Mouse (Mus musculus) hindbrain, postnatal 0 days (tissue): ENCODE measurements at regions not wholly inside any gene's neighbourhood (a gene's known extent, or its start where the extent isn't known, plus 50 kb on each side); places are given as distances from the start of the nearest gene placed in this dataset.

Source experiments
- ATAC-seq: fragments of 200-750 bp; cut with Nextera tagmentation; 2 replicates; pipeline ENCODE4 v1.8.0; 2017; ENCODE audit warnings: mild to moderate bottlenecking, moderate TSS enrichment, moderate library complexity
- DNase-seq: peaks from one replicate; pipeline ENCODE4 v3.0.0-alpha.2; 2015; ENCODE audit warnings: low spot score
- H3K27ac ChIP-seq: fragments of 300-500 bp; sonication (generic); 2 replicates; pipeline ENCODE4 v1.5.1; 2014; ENCODE audit warnings: mild to moderate bottlenecking
- H3K27me3 ChIP-seq: fragments of 300-500 bp; sonication (generic); 2 replicates; pipeline ENCODE4 v1.6.1; 2014; ENCODE audit warnings: low read length, mixed read lengths; ENCODE audit not compliant: insufficient read depth
- H3K36me3 ChIP-seq: fragments of 300-500 bp; sonication (generic); 2 replicates; pipeline ENCODE4 v1.6.1; 2014; ENCODE audit warnings: low read length, mixed read lengths; ENCODE audit not compliant: insufficient read depth
- H3K4me1 ChIP-seq: fragments of 300-500 bp; sonication (generic); 2 replicates; pipeline ENCODE4 v1.6.1; 2014; ENCODE audit warnings: antibody characterized with exemption, low read length, mixed read lengths; ENCODE audit not compliant: insufficient read depth
- H3K4me2 ChIP-seq: fragments of 300-500 bp; sonication (generic); 2 replicates; pipeline ENCODE4 v1.6.1; 2014; ENCODE audit warnings: low read depth, mild to moderate bottlenecking, low read length, moderate library complexity, mixed read lengths
- H3K4me3 ChIP-seq: fragments of 300-500 bp; sonication (generic); 2 replicates; pipeline ENCODE4 v1.5.1; 2014; ENCODE audit warnings: low read length
- H3K9ac ChIP-seq: fragments of 300-500 bp; sonication (generic); replicated peaks from 2 replicates; pipeline ENCODE4 v1.6.1; 2014; ENCODE audit warnings: mild to moderate bottlenecking, low read length, moderate library complexity, mixed read lengths
- H3K9me3 ChIP-seq: fragments of 300-500 bp; sonication (generic); 2 replicates; pipeline ENCODE4 v1.6.1; 2016; ENCODE audit warnings: low read length, mixed read lengths
- CTCF ChIP-seq: IDR thresholded peaks from 2 replicates; pipeline ENCODE4 v1.5.1; 2016; ENCODE audit warnings: antibody characterized with exemption, control low read depth, low read depth
- WGBS: fragments of 180-500 bp; shearing (Covaris S2); extraction: QIAGEN DNeasy Blood & Tissue Kit; methylation state at CpG from one replicate; pipeline ENCODE4 v1.1.7; 2014; 5-methylcytosine and 5-hydroxymethylcytosine counted together

GRCm38 (mm10) chr11:117036977-117037376 lies 78.0 kb upstream of the Sec14l1 start:
- no peak overlapping the region for H3K4me3 ChIP-seq
- ATAC-seq, result no peak
- TF ChIP-seq CTCF, result no peak

DNA sequence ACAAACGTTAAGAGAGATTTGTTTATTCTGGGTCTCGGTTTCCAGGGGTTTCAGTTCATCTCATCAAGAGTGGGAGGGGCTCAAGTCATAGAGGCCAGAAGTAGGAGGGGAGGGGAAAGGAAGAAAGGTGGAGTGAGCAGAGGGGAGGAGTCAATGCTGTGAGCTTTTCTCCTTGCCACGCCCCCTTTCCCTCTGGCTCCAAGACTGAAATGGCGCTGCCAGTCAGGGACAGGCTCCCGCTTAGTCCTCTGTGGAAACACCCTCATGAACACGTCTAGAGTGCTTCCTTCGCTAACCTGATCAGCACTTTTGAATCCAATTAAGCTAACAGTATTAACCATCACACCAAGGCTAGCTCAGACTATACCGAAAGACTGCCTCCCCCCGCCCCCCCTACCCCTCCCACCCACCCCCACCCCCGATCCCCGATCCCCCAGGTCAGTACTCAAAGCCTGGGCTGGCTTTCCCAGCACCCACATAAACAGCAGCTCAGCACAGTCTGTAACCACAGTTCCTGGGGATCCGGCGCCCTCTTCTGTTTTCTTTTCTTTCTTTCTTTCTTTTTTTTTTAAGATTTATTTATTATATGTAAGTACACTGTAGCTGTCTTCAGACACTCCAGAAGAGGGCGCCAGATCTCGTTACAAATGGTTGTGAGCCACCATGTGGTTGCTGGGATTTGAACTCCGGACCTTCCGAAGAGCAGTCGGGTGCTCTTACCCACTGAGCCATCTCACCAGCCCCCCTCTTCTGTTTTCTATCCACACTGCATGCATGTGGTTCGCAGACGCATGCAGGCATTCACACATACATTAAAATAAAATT lies 76.5 kb upstream of the Sec14l1 start:
- no peak for TF ChIP-seq CTCF
- Histone ChIP-seq H3K27ac (no peak overlapping the region), H3K27me3 (no peaks in the 10 kb centered on the region), H3K4me1 (0 out of 2 replicates have a peak, but pooled peaks cover 5% of the 10 kb centered on the region), H3K9ac (no peak overlapping the region), H3K36me3 (no peaks in the 10 kb centered on the region), H3K4me3 (no peak overlapping the region), H3K9me3 (no peaks in the 10 kb centered on the region), H3K4me2 (no peak overlapping the region)
- DNase-seq (no peak), ATAC-seq (0 out of 2 replicates have a peak, but pooled peaks have one; percentile 31)
- 41% methylated on average over 19 of the region's 20 CpGs for WGBS

More at GRCm38 (mm10) chr11:117036977-117037376, 78.0 kb upstream of the Sec14l1 start:
- no peak overlapping the region for H3K9ac ChIP-seq
- no peak for DNase-seq
- no peaks in the 10 kb centered on the region for H3K27me3 ChIP-seq
- no peak overlapping the region for H3K4me2 ChIP-seq
- no peak overlapping the region for H3K27ac ChIP-seq
- no peaks in the 10 kb centered on the region for H3K9me3 ChIP-seq
- 80% methylated on average over 7 of the region's 7 CpGs for WGBS
- no peaks in the 10 kb centered on the region for H3K36me3 ChIP-seq
- no peaks in the 10 kb centered on the region for H3K4me1 ChIP-seq

DNA sequence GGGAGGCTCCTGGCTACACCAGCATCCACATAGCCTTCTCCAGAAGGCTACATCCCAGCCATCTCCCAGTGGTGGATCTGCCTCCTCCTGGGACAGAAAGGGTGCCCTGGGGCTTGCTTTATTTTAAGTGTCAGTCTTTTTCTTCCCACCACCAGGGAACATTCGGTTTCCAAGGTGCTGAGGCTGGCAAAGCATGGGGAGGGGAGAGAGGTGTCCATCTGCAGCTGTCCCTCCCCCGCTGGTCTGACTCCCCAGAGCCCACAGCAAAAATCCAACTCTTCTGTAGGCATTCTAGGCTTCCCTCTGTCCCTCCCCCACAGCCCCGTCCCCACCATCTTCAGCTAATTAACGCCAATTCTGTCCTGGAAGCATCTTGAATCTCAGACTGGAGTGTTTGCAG lies 74.1 kb upstream of the Sec14l1 start:
- H3K27ac ChIP-seq, result no peak overlapping the region
- H3K36me3 ChIP-seq, result no peaks in the 10 kb centered on the region
- H3K9me3 ChIP-seq, result no peaks in the 10 kb centered on the region
- no peak for TF ChIP-seq CTCF
- WGBS, result 10% methylated on average over 4 of the region's 4 CpGs
- H3K4me3 ChIP-seq, result no peak overlapping the region
- no peaks in the 10 kb centered on the region for H3K27me3 ChIP-seq
- H3K4me2 ChIP-seq, result no peak overlapping the region
- 0 out of 2 replicates have a peak, but pooled peaks cover 5% of the 10 kb centered on the region for H3K4me1 ChIP-seq
- no peak overlapping the region for H3K9ac ChIP-seq
- DNase-seq (no peak), ATAC-seq (no peak)

DNA sequence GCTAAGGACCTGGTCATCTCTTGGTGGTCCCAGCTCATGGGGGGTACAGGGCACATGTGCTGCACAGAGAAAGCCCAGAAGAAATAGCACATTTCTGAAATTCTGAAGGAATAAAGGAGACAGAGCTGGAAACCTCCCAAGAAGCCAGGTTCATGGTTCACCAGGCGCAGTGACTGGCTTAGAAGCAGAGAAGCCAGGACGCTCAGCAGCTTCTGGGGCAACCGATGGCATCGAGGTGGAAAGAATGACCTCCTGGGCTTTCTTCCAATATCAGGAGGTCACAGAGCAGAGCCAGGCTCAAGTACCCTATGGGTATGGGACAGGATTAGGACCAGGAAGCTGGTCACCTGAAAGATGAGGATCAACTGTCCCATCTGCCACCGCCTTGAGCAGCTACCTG lies 72.6 kb upstream of the Sec14l1 start:
- H3K27me3 ChIP-seq, result no peaks in the 10 kb centered on the region
- H3K9ac ChIP-seq, result no peak overlapping the region
- DNase-seq, result no peak
- ATAC-seq, result no peak
- TF ChIP-seq CTCF, result no peak
- H3K4me2 ChIP-seq, result no peak overlapping the region
- WGBS, result 55% methylated on average over 5 of the region's 5 CpGs
- H3K4me1 ChIP-seq, result 0 out of 2 replicates have a peak, but pooled peaks cover 5% of the 10 kb centered on the region
- no peaks in the 10 kb centered on the region for H3K9me3 ChIP-seq
- no peak overlapping the region for H3K27ac ChIP-seq
- H3K4me3 ChIP-seq, result no peak overlapping the region
- no peaks in the 10 kb centered on the region for H3K36me3 ChIP-seq

DNA sequence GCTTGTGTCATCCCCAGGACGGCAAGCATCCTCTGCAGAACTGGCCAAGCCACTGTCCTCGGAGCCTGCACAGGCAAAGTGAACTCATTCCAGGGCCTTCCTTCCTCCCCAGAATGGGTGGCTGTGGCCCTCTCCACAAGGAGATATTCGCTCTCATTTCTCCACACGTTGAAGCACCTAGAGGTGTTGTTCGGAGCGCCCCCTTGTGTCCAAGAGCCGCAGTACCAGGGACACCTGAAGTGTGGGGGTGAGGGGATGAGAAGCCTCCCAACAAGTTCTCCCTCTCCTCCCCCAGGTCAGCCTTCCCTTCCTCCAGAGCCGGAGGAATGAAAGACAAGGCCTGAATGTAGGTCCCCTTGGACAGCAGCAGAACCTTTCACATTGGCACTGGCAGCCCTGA lies 71.4 kb upstream of the Sec14l1 start:
- WGBS, result 11% methylated on average over 8 of the region's 8 CpGs
- no peaks in the 10 kb centered on the region for H3K27me3 ChIP-seq
- no peak overlapping the region for H3K4me2 ChIP-seq
- peak; percentile 89 for TF ChIP-seq CTCF
- H3K36me3 ChIP-seq, result no peaks in the 10 kb centered on the region
- H3K4me3 ChIP-seq, result no peak overlapping the region
- peak; percentile 63; the same call in 1 of the 2 replicates for ATAC-seq
- no peaks in the 10 kb centered on the region for H3K9me3 ChIP-seq
- no peak overlapping the region for H3K9ac ChIP-seq
- 0 out of 2 replicates have a peak, but pooled peaks cover 5% of the 10 kb centered on the region for H3K4me1 ChIP-seq
- no peak overlapping the region for H3K27ac ChIP-seq
- DNase-seq, result peak; percentile 85

DNA sequence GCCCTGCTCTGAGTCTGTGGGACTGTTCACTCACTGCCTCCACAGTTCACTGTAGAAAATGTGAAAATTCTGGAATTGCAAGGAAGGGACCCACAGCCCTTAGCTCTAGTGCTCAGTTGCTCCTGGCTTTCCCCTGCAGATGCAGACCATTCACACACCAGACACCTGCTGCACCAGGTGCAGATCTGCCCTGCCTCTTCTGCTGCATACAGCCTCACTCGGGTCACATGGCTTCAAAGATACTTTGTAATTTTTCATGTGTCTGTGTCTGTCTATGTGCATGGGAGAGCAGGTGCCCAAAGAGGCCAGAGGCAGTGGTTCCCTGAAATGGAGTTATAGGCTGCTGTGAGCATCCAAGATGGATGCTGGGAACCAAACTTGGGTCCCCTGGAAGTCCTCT lies 70.2 kb upstream of the Sec14l1 start:
- no peak for ATAC-seq
- no peak overlapping the region for H3K4me2 ChIP-seq
- no peaks in the 10 kb centered on the region for H3K9me3 ChIP-seq

DNA sequence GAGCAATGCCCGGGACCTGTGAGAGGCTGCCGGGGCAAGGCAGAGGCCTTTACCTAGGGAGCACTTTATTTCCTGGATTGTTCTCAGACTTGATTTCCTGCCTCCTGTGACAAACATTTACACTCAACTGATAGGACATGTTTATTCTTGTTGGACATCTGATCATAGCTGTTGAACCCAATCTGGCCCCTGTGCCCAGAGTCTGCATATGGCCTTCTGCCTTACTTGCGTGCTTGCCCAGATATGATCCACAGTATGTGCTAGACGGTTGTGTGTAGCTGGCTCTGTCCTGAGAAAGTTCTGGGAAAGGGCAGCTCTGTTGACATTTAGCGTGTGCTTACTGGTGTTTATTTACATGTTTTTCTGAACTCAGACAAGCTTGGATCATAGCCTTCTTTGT lies 68.3 kb upstream of the Sec14l1 start:
- DNase-seq (no peak), ATAC-seq (no peak)
- no peaks in the 10 kb centered on the region for H3K27me3 ChIP-seq
- H3K27ac ChIP-seq, result no peak overlapping the region
- WGBS, result 87% methylated on average over 5 of the region's 5 CpGs
- no peak overlapping the region for H3K4me3 ChIP-seq
- no peak overlapping the region for H3K9ac ChIP-seq
- TF ChIP-seq CTCF, result no peak
- H3K9me3 ChIP-seq, result no peaks in the 10 kb centered on the region
- H3K4me2 ChIP-seq, result no peak overlapping the region
- no peaks in the 10 kb centered on the region for H3K36me3 ChIP-seq
- H3K4me1 ChIP-seq, result 0 out of 2 replicates have a peak, but pooled peaks cover 5% of the 10 kb centered on the region

More for the DNA sequence above, 70.2 kb upstream of the Sec14l1 start:
- no peak overlapping the region for H3K4me3 ChIP-seq
- 0 out of 2 replicates have a peak, but pooled peaks cover 5% of the 10 kb centered on the region for H3K4me1 ChIP-seq
- WGBS, result 82% methylated on average over 1 of the region's 1 CpGs
- H3K27me3 ChIP-seq, result no peaks in the 10 kb centered on the region
- no peak overlapping the region for H3K9ac ChIP-seq
- DNase-seq, result no peak
- H3K36me3 ChIP-seq, result no peaks in the 10 kb centered on the region
- no peak for TF ChIP-seq CTCF
- no peak overlapping the region for H3K27ac ChIP-seq
